Mouse (Mus musculus) testis, postnatal 14 days (tissue): ENCODE measurements around the gene Snap47.
A peak's percentile ranks its signal among the peaks of the same experiment; 100 is the strongest.

Experiments
- DNase-seq: peaks from one replicate; pipeline ENCODE4 v3.0.0; 2021; ENCODE audit warnings: low spot score

Snap47 gene

DNA sequence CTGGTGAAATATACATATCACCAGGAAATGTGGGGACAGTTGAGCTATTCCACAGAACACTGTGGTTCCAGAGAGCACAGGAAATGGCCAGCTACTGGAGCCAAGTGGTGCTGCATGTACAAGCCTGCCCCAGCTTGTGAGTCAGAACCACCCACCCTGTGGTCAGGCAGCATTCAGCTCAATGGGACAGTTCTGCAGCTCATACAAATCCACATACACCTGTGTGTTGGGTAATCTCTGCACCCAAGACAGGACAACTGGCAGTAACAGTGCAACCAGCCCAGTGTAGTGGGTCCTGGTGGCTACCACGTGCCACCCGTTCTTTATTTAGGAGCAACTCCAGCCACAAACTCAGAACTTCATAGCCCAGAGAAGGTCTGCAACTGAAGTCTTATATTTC lies 29.0 kb downstream of the Snap47 start:
- DNase-seq, result no peak

DNA sequence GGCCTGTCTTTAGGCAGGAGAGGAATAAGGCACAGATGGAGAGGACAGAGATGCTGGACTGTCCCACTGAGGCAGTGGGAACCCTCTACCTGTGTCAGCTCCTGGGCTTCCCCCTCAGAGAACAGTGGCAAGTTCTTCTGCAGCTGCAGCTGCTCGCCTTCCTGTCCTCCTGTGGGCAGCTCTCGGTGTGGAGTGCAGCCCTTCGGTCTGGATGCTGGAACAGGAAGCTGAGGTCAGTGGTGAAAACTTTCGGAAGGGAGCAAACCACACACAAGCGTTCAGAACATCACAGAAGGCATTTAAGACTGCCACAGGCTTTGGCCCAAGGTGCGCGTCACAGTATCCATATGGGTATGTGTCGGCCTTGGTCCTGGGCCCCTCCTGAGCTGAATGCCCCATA lies 29.6 kb downstream of the Snap47 start:
- no peak for DNase-seq

DNA sequence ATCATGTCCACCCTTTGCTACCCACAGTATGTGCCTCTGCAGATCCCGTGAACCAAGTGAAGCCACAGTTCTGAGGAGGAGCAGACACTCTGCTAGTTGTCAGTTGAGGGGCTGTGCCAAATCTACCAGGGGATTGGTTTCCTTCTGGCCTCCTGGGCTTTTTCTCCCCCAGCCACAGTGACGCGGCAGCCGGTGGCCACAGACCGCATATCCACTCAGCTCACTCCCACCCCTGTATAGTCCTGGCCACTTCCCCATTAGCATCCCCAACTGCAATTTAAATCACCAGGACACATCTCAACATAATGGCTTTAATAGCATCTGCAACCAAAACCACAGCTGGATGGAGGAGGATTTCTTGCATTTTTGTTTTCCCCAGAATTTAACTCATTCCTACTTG lies 32.3 kb downstream of the Snap47 start:
- DNase-seq, result no peak

DNA sequence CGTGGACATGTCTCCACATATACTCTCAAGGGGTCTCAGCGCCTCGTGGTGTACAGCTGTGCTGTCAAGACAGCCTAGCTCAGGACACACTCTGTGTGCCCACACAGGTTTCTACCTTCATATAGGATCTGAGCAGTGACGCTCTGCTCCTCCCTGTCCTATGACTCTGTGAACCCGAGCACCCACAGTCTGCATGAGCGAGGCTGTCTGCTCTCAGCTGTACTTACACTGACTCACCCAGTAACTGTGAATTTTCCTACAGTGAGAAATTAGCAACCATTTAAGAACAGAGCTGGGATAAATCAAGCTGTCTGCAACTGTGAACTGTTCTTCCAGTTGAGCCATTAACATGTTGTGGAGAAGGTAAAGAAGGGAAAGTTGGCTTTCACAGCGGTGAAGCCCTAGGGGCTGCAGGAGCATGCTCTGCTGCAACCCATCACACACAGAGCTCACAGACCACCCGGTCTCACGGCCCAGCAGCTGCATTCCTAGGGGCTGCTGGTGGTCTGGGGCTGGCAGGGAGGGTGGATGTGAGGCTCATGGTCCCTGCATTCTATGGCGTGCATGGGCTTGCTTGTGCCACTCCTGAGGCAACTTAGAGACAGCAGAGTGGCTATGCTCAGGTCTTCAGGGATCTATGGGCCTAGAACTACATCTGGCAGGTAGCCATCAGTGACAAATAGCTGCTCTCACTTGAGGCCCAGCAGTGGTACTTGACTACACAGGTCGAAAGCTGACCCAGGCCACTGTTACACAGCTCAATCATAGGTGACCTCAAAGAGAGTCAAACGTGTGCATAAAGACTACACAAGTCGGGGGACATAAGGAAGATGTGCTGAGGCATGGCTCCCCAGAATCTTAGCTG lies 37.8 kb downstream of the Snap47 start:
- no peak for DNase-seq

DNA sequence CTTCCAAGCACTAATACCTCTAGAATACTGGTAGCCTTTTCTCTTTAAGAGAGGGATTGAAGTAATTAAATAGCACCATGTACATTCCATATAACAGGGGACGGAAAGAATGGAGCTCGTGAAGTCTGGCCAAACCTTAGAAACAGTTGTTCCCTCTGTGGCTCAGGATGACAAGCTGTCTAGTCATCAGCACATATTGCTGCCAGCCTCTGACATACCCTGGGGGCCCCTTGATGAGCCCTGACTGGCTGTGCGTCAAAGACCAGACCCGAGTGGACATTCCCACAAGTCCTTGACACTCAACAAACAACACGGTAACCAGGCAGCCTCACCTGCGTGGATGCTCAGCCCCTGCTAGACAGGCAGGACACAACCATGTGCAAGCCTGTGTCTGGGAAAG lies 38.9 kb downstream of the Snap47 start:
- no peak for DNase-seq

DNA sequence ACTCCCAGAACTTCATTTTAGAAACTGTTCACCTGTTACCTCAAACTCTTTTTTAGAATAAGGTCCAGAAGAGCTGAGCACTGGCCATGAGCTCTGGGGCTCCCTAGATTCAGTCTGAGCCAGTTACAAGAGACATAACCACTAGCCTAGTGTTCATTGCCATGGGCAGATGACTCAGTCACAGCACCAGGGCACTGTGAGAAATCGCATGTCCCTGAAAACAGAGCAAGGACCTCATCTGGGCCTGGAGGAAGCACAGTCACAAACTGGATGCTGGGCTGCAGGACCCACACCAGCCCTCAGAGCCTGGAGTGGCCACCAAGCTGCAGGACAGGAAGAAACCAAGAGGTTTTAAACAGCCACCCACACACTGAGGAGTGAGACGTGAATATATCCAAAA lies 40.1 kb downstream of the Snap47 start:
- no peak for DNase-seq

DNA sequence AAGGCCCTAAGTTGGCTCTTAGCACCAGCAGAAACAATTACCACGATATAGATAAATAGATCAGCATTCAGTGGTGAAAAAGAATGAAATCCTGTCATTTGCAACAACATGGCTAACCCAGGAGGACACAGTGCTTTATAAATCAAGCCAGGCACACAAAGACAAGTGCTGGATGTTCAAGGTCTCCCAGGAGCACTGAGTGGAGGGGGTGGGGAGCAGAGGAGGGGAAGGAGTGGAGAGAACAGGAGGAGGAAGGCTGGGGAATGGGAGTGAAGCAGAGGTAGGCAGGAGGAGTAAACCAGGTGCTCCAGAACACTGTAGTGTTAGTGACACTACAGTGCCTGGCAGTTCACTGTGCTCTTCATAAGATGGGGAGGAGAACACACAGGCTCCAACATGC lies 45.2 kb downstream of the Snap47 start:
- DNase-seq, result no peak

DNA sequence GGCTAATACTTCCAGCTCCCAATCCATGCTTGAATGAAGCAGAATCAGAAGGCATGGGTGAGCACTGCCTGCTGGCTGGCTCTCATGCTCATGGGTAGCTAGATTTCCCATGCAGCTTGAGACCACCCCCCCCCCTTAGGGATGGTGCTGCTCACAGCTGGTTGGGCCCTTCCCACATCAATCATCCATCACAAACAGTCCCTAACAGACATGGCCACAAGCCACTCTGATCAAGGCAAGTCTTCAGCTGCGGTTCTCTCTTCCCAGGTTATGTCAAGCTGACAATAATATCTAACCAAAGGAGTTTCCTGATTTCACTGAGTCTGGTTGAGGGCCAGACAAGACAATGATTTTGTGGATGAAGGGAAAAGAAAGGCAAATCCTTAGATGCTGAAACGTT lies 50.1 kb downstream of the Snap47 start:
- no peak for DNase-seq

DNA sequence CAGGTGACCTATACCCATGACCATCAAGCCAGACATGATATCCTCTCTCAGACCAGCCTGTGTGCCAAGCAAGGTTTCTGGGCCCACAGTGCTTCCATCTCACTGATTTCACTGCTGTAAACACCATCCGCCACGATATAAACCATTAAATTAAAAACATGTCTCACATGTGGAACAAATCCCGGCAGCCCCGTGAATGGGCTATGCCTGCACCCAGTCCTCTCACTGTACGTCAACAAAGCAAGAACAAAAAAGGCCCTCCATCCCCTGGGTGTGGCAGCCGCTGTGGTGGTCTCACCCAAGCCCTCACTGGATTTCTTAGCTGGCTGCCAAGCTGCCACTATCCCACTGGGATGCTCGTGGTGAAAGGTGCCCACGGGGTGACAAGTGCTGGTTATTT lies 51.2 kb downstream of the Snap47 start:
- no peak for DNase-seq

DNA sequence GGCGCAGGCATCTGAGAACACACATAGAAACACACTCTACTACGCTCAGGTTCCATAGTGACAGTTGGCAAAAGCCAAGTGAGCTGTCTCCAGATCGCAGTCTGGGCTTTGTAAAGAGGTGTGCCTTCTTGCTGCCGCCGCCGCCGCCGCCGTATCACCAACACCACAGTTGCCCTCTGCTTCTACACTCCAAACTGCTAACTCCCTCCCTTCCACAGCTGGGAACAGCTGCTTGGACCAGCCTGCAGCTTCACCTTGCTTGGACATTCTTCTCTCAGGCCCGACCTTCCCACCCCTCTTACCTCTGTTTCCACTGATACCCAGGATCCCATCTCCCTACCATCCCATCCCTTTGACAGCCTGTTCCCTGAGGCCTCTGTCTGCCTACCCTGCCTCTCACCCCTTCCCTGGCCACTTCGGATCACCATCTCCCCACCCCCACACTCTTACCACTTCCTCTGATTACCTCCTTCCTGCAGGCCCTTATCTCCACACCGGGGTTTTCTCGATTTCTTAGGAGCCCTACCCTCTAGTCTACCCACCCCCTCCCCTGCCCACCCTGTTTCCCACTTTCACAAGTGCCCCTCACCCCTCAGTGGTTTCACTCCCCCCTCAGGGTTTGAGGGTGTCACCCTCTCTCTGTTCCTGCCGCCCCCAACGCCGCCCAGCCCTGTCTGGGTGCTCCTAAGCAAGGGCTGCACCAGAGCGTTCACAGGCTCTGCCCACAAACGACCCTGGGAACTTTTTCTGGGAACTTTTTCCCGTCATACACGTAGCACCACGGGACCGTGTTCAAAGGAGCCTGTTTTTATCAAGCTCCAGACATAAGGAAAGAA lies 53.2 kb downstream of the Snap47 start:
- DNase-seq, result no peak

DNA sequence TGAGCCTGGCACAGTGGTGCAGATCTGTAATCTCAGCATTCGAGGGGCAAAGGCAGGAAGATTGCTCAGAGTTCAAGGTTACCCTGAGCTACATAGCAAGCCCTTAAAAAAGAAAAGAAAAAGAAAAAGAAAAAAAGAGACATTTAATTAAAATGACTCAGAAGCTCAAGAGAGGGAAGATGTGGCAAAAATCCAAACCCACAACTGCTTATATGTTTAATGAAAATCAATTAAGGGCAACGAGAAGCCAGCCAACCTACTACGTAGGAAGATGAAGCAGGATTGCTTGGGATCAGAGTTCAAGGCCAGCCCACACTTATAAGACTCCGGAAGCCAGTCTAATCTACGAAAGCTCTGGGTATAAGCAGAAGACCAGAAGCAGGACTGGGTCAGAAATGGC lies 56.5 kb downstream of the Snap47 start:
- DNase-seq, result no peak

DNA sequence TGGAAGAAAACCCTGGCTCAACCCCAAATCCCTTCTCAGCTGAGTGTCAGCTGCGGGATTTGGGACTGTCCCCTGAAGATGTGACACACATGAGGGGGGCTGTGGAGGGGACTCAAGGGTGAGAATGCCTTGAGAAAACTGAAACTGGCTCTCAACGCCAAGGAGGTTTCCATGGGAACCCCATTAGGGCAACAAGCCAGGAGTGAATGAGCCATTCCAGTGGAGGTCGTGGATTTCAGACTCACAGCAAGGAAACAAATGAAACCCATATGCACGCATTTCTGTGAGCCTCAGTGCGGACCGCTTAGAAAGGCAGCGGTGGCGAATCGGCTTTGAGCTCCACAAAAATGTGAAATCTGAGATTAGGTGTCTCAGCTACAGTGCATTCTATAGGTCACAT lies 57.4 kb downstream of the Snap47 start:
- DNase-seq, result no peak

DNA sequence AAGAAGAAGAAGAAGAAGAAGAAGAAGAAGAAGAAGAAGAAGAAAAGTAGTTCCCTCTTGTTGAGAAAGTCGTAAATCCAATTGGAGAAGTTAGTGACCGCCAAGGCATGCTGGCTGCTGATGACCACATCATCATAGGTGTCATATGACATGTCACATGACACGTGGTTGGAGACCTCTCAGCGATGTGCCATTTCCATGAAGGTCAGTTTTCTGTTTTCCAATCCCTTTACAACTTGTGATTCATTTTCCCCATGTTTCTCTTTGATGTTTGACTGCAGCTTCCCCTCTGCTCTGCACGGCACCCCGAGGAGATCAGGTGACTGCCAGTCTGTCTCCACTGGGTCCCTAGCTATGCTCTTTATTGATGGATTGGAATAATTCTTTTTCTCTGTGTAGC lies 58.7 kb downstream of the Snap47 start:
- DNase-seq, result no peak

DNA sequence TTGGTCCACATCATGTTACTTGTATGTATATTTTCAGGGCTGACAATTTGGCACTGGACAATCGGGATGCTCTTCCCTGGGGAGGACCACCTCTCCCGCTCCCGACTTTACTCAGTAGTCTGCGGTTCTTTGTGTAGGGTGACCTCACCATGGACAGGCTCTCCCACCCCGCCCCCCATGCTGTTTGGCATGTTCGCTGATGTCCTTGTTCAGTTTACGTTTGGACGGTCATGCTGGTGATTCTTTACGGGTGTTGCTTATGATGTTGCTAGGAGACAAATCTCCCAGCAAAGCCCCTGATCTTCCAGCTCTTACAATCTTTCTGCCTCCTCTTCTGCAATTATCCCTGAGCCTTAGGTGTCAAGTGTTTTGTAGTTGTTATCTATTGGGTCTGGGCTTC lies 60.5 kb downstream of the Snap47 start:
- no peak for DNase-seq

DNA sequence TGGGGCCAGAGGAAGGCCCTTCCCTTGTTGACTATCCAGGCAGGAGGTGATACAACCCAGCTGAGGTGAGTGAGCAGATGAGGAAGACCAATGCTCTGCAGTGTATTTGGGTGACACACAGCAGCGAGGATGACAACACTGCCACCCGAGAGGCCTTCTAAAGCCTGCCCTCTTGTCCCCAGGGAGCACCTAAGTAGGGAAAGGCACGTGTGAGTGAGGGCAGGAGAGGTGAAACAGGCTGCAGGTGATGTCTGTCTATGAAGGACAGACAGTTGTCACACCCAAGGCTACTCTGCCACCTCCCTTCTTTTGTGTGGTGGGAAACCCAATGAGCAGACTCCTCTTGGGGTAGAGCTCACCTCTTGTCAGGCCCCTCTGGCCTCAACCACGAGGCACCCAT lies 61.4 kb downstream of the Snap47 start:
- no peak for DNase-seq

DNA sequence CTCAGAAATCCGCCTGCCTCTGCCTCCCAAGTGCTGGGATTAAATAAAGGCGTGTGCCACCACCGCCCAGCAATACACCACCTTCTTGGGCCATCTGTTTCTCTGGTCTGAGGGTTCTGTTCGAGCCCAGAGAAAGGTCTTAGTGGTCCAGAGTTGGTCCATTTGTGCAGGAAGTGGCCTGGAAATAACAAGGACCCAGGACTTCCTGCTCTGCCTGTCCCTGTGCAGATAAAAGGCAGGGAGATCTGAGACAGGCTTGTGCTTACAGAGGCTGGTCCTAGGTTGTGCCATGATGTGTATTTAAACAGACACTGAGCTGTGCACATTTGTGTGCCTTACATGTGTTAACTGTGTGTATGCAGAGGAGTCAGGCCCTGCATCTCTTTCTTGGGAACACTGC lies 62.2 kb downstream of the Snap47 start:
- no peak for DNase-seq

DNA sequence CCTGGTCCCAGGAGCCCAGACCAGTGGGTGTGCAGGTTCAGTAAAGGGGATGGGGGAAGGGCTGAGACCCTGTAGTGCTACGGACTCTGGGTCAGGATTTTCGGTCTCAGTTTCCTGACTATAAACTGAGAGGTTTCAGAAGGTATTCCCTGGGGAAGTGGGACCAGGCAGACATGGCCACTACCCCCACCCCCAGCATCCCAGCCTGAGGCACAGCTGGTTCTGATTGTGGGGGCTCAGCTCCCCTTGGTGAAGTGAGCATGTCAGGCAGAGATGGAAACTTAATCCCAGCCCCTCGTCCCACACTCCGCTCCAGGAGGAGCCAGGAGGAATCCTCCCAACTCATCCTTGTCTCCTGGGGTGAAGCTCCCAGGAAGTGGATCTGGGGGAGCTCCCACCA lies 63.5 kb downstream of the Snap47 start:
- no peak for DNase-seq

DNA sequence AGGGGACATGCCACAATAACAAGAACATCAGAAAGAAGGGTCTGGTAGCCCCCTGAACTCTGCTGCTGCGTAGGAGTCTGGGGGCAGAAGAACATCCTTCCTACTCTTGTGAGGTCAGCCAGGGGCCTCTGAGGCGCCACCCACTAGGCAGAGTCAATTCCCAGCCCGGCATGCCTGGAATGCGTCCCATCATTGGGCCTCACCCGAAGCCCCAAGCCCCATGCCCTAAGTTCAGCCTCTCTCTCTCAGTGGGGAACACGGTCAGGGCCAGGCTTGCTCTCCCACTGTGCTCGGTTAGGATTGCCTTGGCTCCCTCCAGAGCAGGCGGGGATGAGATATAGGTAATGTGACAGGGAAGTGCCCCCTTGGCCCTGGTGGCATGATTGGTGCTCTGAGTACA lies 65.9 kb downstream of the Snap47 start:
- DNase-seq, result no peak

DNA sequence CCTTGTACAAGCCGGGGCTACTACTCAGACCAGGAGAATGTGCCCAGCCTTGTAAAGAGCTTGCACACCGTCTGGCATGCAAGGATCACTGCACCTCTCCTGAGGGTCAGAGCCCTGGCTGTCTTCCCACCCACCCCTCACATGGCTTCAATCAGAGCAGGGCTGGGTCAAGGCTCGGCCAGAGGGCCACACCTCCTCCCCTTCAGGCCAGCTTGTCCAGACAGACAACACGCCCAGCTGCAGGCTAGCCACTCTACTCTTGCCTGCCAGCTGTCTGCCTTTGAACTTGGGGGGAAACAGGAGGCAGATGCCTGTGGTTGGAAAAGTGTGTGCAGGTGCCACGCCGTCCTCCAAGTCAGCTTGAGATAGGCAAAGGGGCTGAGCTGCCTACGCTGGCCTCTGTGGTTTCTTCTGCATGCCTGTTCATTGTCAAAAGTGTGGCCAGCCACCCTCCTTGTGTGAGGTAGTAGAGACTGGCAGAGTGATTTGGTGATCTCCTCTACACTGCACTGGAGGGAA lies 66.5 kb downstream of the Snap47 start:
- DNase-seq, result no peak

DNA sequence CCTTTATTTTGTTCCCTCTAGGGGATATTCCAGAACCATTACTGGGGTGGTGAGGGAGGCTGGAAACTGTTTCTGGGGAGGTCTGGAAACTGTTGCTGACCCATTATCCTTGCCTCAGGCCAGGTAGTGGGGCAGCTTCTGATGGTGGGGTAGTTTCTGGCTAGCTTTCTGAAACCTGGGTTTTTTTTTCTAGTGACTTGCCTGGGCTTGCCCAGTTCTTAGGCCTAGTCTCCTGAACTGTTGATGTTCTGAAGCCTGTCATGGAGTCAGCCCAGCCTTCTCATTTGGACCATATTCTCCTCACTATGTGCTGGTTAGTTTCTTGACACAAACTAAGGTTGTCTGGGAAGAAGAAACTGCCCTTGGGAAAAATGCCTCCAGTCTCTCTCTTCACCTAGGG lies 71.4 kb downstream of the Snap47 start:
- DNase-seq, result no peak

DNA sequence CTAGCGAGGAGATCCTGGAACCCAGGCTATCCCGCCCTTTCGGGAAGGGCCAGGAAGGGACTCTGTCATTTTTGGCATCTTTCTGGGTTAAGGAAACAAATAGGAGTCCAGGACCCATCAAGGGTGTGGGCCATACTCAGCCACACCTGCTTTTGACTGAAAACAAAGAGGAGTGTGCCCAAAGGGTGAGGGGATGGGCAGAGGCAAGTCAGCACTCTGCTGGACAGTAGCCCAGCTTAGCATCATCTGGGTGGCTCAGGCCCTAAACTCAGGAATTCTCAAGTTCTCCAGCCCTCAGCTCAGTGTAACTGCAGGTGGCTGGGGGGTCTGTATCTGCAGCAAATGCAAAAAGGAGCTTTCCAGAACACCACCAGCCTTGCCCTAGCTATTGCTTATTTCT lies 73.0 kb downstream of the Snap47 start:
- no peak for DNase-seq

DNA sequence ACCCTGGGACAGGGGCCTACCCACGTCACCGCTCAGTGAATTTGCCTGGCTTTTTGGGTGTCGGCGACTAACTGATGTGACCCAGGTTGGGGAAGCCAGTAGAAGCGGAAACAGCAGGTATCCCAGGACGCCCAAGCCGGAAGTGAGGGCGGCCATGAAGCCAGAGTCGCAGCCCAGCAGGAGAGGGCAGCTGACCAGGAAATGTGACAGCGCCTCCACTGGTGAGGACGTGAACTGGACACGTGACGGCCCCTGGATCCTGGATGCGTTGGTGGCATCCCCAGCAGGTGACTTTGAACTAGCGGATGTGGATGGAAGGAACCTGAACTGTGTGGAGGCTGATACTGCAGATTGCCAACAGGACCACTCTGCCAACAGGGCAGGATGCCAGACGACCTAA lies 75.5 kb downstream of the Snap47 start, which contains the start of gene Prss38:
TSS of gene Prss38 (minus strand) at position 183 of the 400 bp plus-strand sequence.
- peak; percentile 60 for DNase-seq

DNA sequence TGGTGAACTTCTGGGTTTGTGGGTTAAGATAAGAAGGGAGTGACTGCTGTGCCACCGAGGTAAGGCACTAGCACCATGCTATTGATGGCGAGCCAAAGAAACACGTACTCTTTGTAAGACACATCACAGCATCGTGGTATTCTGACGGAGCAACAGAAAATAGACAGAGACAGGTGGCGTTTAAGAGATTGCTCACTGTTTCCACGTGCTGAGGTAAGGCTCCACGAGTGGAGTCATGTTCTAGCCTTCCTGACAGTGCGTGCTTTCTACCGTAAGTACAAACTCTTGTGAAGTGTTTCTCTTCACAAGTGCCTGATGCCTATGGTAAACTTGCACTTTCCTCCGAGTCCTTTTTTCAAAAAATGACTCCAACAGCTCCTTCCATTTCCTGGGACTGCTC lies 81.1 kb downstream of the Snap47 start:
- no peak for DNase-seq
